In genomic region chr4:41031242-41031641, GRCm38 (mm10) we compare ENCODE assay signal across 30 mouse cellular contexts. TPM values are rescaled to one million over a fixed set of nuclear protein-coding genes. Genes with fewer than 3 reads are reported as not detected.
A peak's percentile ranks its signal among the peaks of the same experiment; 100 is the strongest.
DNase-seq lines count a peak whose midpoint lies in the region; ATAC-seq lines count a peak whose summit lies in the region.
"Had no signal": no experiment of that assay in that cellular context is flagged by ENCODE, and none has a peak within 500 bp of the region (broad histone marks: within the 10 kb centered on the region; RNA-seq: fewer than 3 reads in every experiment).

No protein-coding gene starts in this region.

- H3K9ac ChIP-seq in heart, embryonic 12.5 days, result no peak overlapping the region
- H3K9ac ChIP-seq: embryonic facial prominence, embryonic 13.5 days; forebrain, embryonic 12.5 days; heart, embryonic 13.5 days; hindbrain, embryonic 12.5 days; liver, embryonic 12.5 days; midbrain, embryonic 12.5 days had no signal

- intact Hi-C loops in heart, postnatal 14 days (cut with DNase I), result no loop called here

- H3K4me2 ChIP-seq in heart, embryonic 12.5 days, result no peak overlapping the region
- H3K4me2 ChIP-seq: embryonic facial prominence, embryonic 13.5 days; forebrain, embryonic 12.5 days; heart, embryonic 13.5 days; hindbrain, embryonic 12.5 days; liver, embryonic 12.5 days; midbrain, embryonic 12.5 days had no signal

- H3K4me1 ChIP-seq in heart, embryonic 12.5 days (replicated peaks), result no peaks in the 10 kb centered on the region
- H3K4me1 ChIP-seq: embryonic facial prominence, embryonic 13.5 days; forebrain, embryonic 12.5 days; heart, embryonic 13.5 days; hindbrain, embryonic 12.5 days; midbrain, embryonic 12.5 days had no signal

- no peak for ATAC-seq in heart, embryonic 12.5 days (ENCODE audit: insufficient number of reproducible peaks, low FRiP score)
- ATAC-seq: liver, embryonic 12.5 days had no signal

- H3K27ac ChIP-seq in heart, embryonic 12.5 days (ENCODE audit: poor library complexity, severe bottlenecking), result no peak overlapping the region
- H3K27ac ChIP-seq: embryonic facial prominence, embryonic 13.5 days; forebrain, embryonic 12.5 days; heart, embryonic 13.5 days; hindbrain, embryonic 12.5 days; liver, embryonic 12.5 days had no signal

- peaks cover 18% of the 10 kb centered on the region for H3K36me3 ChIP-seq in heart, embryonic 12.5 days

- no peaks in the 10 kb centered on the region for H3K9me3 ChIP-seq in heart, embryonic 12.5 days (replicated peaks)
- H3K9me3 ChIP-seq: embryonic facial prominence, embryonic 13.5 days; forebrain, embryonic 12.5 days; heart, embryonic 13.5 days; hindbrain, embryonic 12.5 days; liver, embryonic 12.5 days; midbrain, embryonic 12.5 days had no signal

- WGBS in heart, embryonic 12.5 days, result 78% methylated on average over 3 of the region's 3 CpGs

- no peak overlapping the region for H3K4me3 ChIP-seq in heart, embryonic 12.5 days
- H3K4me3 ChIP-seq: embryonic facial prominence, embryonic 13.5 days; erythroblast, embryonic 14.5 days; forebrain, embryonic 12.5 days; heart, embryonic 13.5 days; hindbrain, embryonic 12.5 days; liver, embryonic 12.5 days; midbrain, embryonic 12.5 days had no signal

- peak; percentile 99 for DNase-seq in heart, adult 11 months
- DNase-seq in ZHBTc4 (ENCODE audit: low read depth, low spot score) (peak; percentile 69), liver (no peak)
- DNase-seq in heart, adult 8-10 months (ENCODE audit: low spot score), result peak; percentile 82
- peak; percentile 50 to 60 for DNase-seq in heart, postnatal 14 days
- DNase-seq in Muller cell, postnatal 12 days (ENCODE audit: inconsistent ontology term), result no peak
- no peak for DNase-seq in cerebellum, adult 11-12 months
- DNase-seq: adrenal gland, adult 2 months; cerebellum, adult 2 months; cerebellum, postnatal 36 days; embryo, embryonic 11 days; kidney, adult 2 months; kidney, postnatal 14 days; lung, adult 18-20 months; lung, postnatal 14 days; right cerebral cortex, postnatal 14 days; thymus, postnatal 25 days had no signal

- H3K27me3 ChIP-seq in heart, embryonic 12.5 days (replicated peaks), result no peaks in the 10 kb centered on the region
- H3K27me3 ChIP-seq: embryonic facial prominence, embryonic 13.5 days; forebrain, embryonic 12.5 days; heart, embryonic 13.5 days; hindbrain, embryonic 12.5 days; midbrain, embryonic 12.5 days had no signal

RNA-seq across cellular contexts. Expression of gene Aqp7, which starts 16.7 kb away (rescaled TPM):
- polyA plus RNA-seq in heart, embryonic 12.5 days (2016; fragmentation: Nextera tagmentation; extraction: Ambion mirVana), result 0.09 TPM in 1 of 2 replicates, not detected in the other
- total RNA-seq in heart, adult 8-10 months (2022), result 10 to 100 TPM; 24.2 to 36.7 (median 31.4) TPM
- 10 to 100 TPM; 38.2 to 43.8 TPM for total RNA-seq in heart, postnatal 14 days (2021)
- total RNA-seq: layer of hippocampus, postnatal 14 days; megakaryocyte progenitor cell, adult 5-6 weeks; monocyte, adult 5-6 weeks; neutrophil, adult 5-6 weeks had no signal
- polyA plus RNA-seq: cerebellum, adult 2 months; erythroblast, embryonic 14.5 days; forebrain, embryonic 12.5 days; heart, embryonic 13.5 days; hindbrain, embryonic 12.5 days; limb, embryonic 11.5 days; midbrain, embryonic 12.5 days had no signal

Comparison
In these comparisons a context has a peak if more than half of its experiments do, and no peak if none do; other contexts are left out.
1. DNase-seq: peak in heart, adult 11 months (single experiment), ZHBTc4 (single experiment), heart, adult 8-10 months (single experiment) and heart, postnatal 14 days (2 of 2); none in Muller cell, postnatal 12 days (single experiment), liver (single experiment) and cerebellum, adult 11-12 months (single experiment).